In the genomic region with DNA sequence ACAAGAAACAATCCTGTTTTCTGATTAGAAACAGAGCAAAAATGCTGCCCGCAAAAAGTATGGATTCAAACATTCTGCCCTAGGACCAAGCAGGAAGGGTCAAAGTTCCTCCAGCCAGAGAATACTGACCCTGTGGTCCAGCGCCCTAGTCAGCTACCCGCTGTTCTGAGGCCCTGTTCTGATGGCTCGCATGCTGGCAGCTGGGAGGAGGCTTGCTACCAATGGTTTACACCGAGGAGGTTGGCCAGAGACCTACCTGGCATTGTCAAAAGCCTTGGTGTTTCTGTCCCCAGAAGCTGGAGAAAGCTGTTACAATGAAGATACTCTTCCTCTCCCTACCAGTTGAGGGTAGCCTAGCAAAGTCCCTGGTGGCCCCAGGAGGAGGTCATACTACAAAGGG, we compare ENCODE assay signal across 8 mouse cellular contexts. TPM values are rescaled to one million over a fixed set of nuclear protein-coding genes. Genes with fewer than 3 reads are reported as not detected.
A peak's percentile ranks its signal among the peaks of the same experiment; 100 is the strongest.
DNase-seq lines count a peak whose midpoint lies in the region; ATAC-seq and TF ChIP-seq lines count a peak whose summit lies in the region.

No protein-coding gene starts in this region.

- DNase-seq in heart, adult 11 months: peak; percentile 93
- no peak for DNase-seq in heart, adult 2 months
- DNase-seq in lung, postnatal 0 days (ENCODE audit: low spot score): no peak
- DNase-seq in lung, postnatal 36 days: no peak
- no peak for DNase-seq in kidney, postnatal 0 days (ENCODE audit: low spot score)
- DNase-seq in layer of hippocampus, adult 8-10 months (ENCODE audit: low spot score in 2 of 2): no peak
- no peak for DNase-seq in embryo, embryonic 9.5 days (ENCODE audit: extremely low spot score)

- H3K27me3 ChIP-seq in heart, adult 2 months (ENCODE audit: control insufficient read depth, insufficient read depth, low read length): no peaks in the 10 kb centered on the region
- H3K27me3 ChIP-seq in lung, postnatal 0 days (replicated peaks; ENCODE audit: insufficient read depth, low read length): no peaks in the 10 kb centered on the region
- no peaks in the 10 kb centered on the region for H3K27me3 ChIP-seq in kidney, postnatal 0 days (ENCODE audit: insufficient read depth, low read length)
- H3K27me3 ChIP-seq in stomach, embryonic 15.5 days (replicated peaks): no peaks in the 10 kb centered on the region

- TF ChIP-seq CTCF in heart, adult 2 months (IDR thresholded peaks at IDR 0.05): no peak
- no peak for TF ChIP-seq CTCF in lung, postnatal 0 days (IDR thresholded peaks at IDR 0.05)
- no peak for TF ChIP-seq CTCF in kidney, postnatal 0 days (IDR thresholded peaks at IDR 0.05; ENCODE audit: low read depth)

- no peaks in the 10 kb centered on the region for H3K9me3 ChIP-seq in lung, postnatal 0 days (ENCODE audit: low read length)
- no peaks in the 10 kb centered on the region for H3K9me3 ChIP-seq in kidney, postnatal 0 days (replicated peaks; ENCODE audit: low read length)
- no peaks in the 10 kb centered on the region for H3K9me3 ChIP-seq in stomach, embryonic 15.5 days

- H3K79me2 ChIP-seq in heart, adult 2 months (replicated peaks; ENCODE audit: control insufficient read depth, insufficient read depth, low read length): no peaks in the 10 kb centered on the region

- no peaks in the 10 kb centered on the region for H3K36me3 ChIP-seq in heart, adult 2 months (ENCODE audit: control insufficient read depth, insufficient read depth, low read length)
- H3K36me3 ChIP-seq in lung, postnatal 0 days (ENCODE audit: insufficient read depth, low read length): no peaks in the 10 kb centered on the region
- H3K36me3 ChIP-seq in kidney, postnatal 0 days (ENCODE audit: insufficient read depth, low read length): no peaks in the 10 kb centered on the region
- H3K36me3 ChIP-seq in stomach, embryonic 15.5 days: no peaks in the 10 kb centered on the region

- H3K9ac ChIP-seq in heart, adult 2 months (ENCODE audit: low read depth, low read length): no peak overlapping the region
- H3K9ac ChIP-seq in lung, postnatal 0 days (replicated peaks; ENCODE audit: low read depth): no peak overlapping the region
- peak overlapping the region; percentile 81; the same call in 1 of the 2 replicates for H3K9ac ChIP-seq in kidney, postnatal 0 days (ENCODE audit: low read depth, low read length)
- no peak overlapping the region for H3K9ac ChIP-seq in stomach, embryonic 15.5 days

- 87% methylated on average over 5 of the region's 5 CpGs for WGBS in heart, adult 2 months
- 67% methylated on average over 5 of the region's 5 CpGs for WGBS in lung, postnatal 0 days
- WGBS in kidney, postnatal 0 days: 64% methylated on average over 5 of the region's 5 CpGs
- WGBS in stomach, embryonic 15.5 days: 65% methylated on average over 5 of the region's 5 CpGs

- no peak for ATAC-seq in lung, postnatal 0 days
- ATAC-seq in kidney, postnatal 0 days (replicated peaks; ENCODE audit: low FRiP score, low read depth): no peak
- no peak for ATAC-seq in stomach, embryonic 15.5 days (ENCODE audit: insufficient read depth, low FRiP score, low read depth)

- intact Hi-C loops in heart, adult 2 months (cut with DNase I): no loop called here

- no peak for TF ChIP-seq EP300 in heart, adult 2 months (IDR thresholded peaks at IDR 0.05; ENCODE audit: insufficient read depth, low read depth, low read length)
- TF ChIP-seq EP300 in lung, postnatal 0 days (IDR thresholded peaks at IDR 0.05): no peak

- H3K4me2 ChIP-seq in lung, postnatal 0 days (replicated peaks; ENCODE audit: low read depth, low read length): peak overlapping the region; percentile 97
- H3K4me2 ChIP-seq in kidney, postnatal 0 days (ENCODE audit: low read length): peak overlapping the region; percentile 88
- peak overlapping the region; percentile 74 for H3K4me2 ChIP-seq in stomach, embryonic 15.5 days

- no peak overlapping the region for H3K4me3 ChIP-seq in heart, adult 2 months
- H3K4me3 ChIP-seq in lung, postnatal 0 days (ENCODE audit: low read depth, low read length): no peak overlapping the region
- no peak overlapping the region for H3K4me3 ChIP-seq in kidney, postnatal 0 days (replicated peaks; ENCODE audit: low read depth, low read length)
- H3K4me3 ChIP-seq in stomach, embryonic 15.5 days (replicated peaks): peak overlapping the region; percentile 91

- no peak overlapping the region for H3K27ac ChIP-seq in heart, adult 2 months
- H3K27ac ChIP-seq in lung, postnatal 0 days (ENCODE audit: low read length): peak overlapping the region; percentile 96
- H3K27ac ChIP-seq in kidney, postnatal 0 days: no peak overlapping the region
- no peak overlapping the region for H3K27ac ChIP-seq in stomach, embryonic 15.5 days

- H3K4me1 ChIP-seq in heart, adult 2 months (ENCODE audit: control insufficient read depth, insufficient read depth, low read length): peaks cover 7% of the 10 kb centered on the region
- peaks cover 22% of the 10 kb centered on the region for H3K4me1 ChIP-seq in lung, postnatal 0 days (ENCODE audit: insufficient read depth, low read depth, low read length)
- peaks cover 61% of the 10 kb centered on the region for H3K4me1 ChIP-seq in kidney, postnatal 0 days (replicated peaks; ENCODE audit: insufficient read depth, low read length)
- peaks cover 70% of the 10 kb centered on the region for H3K4me1 ChIP-seq in stomach, embryonic 15.5 days

- no peak for TF ChIP-seq POLR2A in heart, adult 2 months (IDR thresholded peaks at IDR 0.05; ENCODE audit: insufficient read depth, low read depth, low read length)

RNA-seq across cellular contexts. Expression of gene Smad3, which starts 3.8 kb away (rescaled TPM):
- 10 to 100 TPM; 12.4 to 13.0 TPM for total RNA-seq in heart, adult 2 months (2021)
- 18.4 and 24.0 TPM in 2 replicates for polyA plus RNA-seq in heart, adult 2 months (2012; rRNA removed)
- polyA plus RNA-seq in lung, postnatal 0 days (2015; fragmentation: Nextera tagmentation; extraction: Ambion mirVana): 11.8 and 12.3 TPM in 2 replicates
- polyA plus RNA-seq in kidney, postnatal 0 days (2015; fragmentation: Nextera tagmentation; extraction: Ambion mirVana): 19.2 and 20.0 TPM in 2 replicates
- 17.5 and 19.6 TPM in 2 replicates for polyA plus RNA-seq in stomach, embryonic 15.5 days (2015; fragmentation: Nextera tagmentation; extraction: Ambion mirVana)
- total RNA-seq in layer of hippocampus, adult 8-10 months (2022): 10 to 100 TPM; 48.8 to 57.3 (median 53.6) TPM
